Mouse (Mus musculus): ENCODE data around the gene Muc2.

The Muc2 gene

GRCm38 (mm10) chr7:141770521-141770920, 80.4 kb downstream of the Muc2 start:
- DNase-seq (ENCODE audit: low read depth, low spot score): no peak

- no peak for DNase-seq (ENCODE audit: low read depth, low spot score)
These were observed 80.8 kb downstream of the Muc2 start for GRCm38 (mm10) chr7:141770988-141771387.

- no peak for DNase-seq (ENCODE audit: low read depth, low spot score)
These were observed 82.0 kb downstream of the Muc2 start for GRCm38 (mm10) chr7:141772058-141772557.

- no peak for DNase-seq (ENCODE audit: low read depth, low spot score)
These were observed 84.7 kb downstream of the Muc2 start for GRCm38 (mm10) chr7:141774855-141775254.

GRCm38 (mm10) chr7:141776199-141776598, 86.1 kb downstream of the Muc2 start:
- no peak for DNase-seq (ENCODE audit: low read depth, low spot score)

- no peak for DNase-seq (ENCODE audit: low read depth, low spot score)
These were observed 98.7 kb downstream of the Muc2 start, which contains the start of gene Muc5ac for GRCm38 (mm10) chr7:141788677-141789452. Gene Muc5ac, plus strand, starts transcription at chr7:141788972.

GRCm38 (mm10) chr7:141794251-141794650, 104.1 kb downstream of the Muc2 start:
- no peak for DNase-seq (ENCODE audit: low read depth, low spot score)

GRCm38 (mm10) chr7:141803206-141803605, 113.1 kb downstream of the Muc2 start:
- no peak for DNase-seq (ENCODE audit: low read depth, low spot score)

Measured in WW6 (cell line).